Mouse (Mus musculus) heart, postnatal 0 days (tissue): ENCODE measurements around the gene Fam241b. TPM values are rescaled to one million over a fixed set of nuclear protein-coding genes. Genes with fewer than 3 reads are reported as not detected.

Source experiments
- ATAC-seq: fragments of 200-750 bp; cut with Nextera tagmentation; 2 replicates; pipeline ENCODE4 v1.8.0; 2017; ENCODE audit warnings: low read depth, moderate number of reproducible peaks, moderate library complexity; ENCODE audit not compliant: insufficient read depth
- DNase-seq: peaks from one replicate; pipeline ENCODE4 v3.0.0-alpha.2; 2016; ENCODE audit warnings: low spot score
- H3K27ac ChIP-seq: fragments of 300-500 bp; sonication (generic); 2 replicates; pipeline ENCODE4 v1.5.1; 2014; ENCODE audit warnings: low read depth, mild to moderate bottlenecking
- H3K27me3 ChIP-seq: fragments of 300-500 bp; sonication (generic); 2 replicates; pipeline ENCODE4 v1.6.1; 2014; ENCODE audit warnings: low read length, mixed read lengths; ENCODE audit not compliant: control insufficient read depth, insufficient read depth
- H3K36me3 ChIP-seq: fragments of 300-500 bp; sonication (generic); replicated peaks from 2 replicates; pipeline ENCODE4 v1.6.1; 2014; ENCODE audit warnings: low read length, mixed read lengths; ENCODE audit not compliant: control insufficient read depth, insufficient read depth
- H3K4me1 ChIP-seq: fragments of 300-500 bp; sonication (generic); 2 replicates; pipeline ENCODE4 v1.6.1; 2014; ENCODE audit warnings: antibody characterized with exemption; ENCODE audit not compliant: control insufficient read depth, insufficient read depth
- H3K4me2 ChIP-seq: fragments of 300-500 bp; sonication (generic); 2 replicates; pipeline ENCODE4 v1.6.1; 2014; ENCODE audit warnings: low read depth, mild to moderate bottlenecking, low read length, moderate library complexity
- H3K4me3 ChIP-seq: fragments of 300-500 bp; sonication (generic); 2 replicates; pipeline ENCODE4 v1.5.1; 2014; ENCODE audit warnings: low read depth, low read length
- H3K9ac ChIP-seq: fragments of 300-500 bp; sonication (generic); replicated peaks from 2 replicates; pipeline ENCODE4 v1.6.1; 2014; ENCODE audit warnings: low read depth, low read length, mixed read lengths
- H3K9me3 ChIP-seq: fragments of 300-500 bp; sonication (generic); replicated peaks from 2 replicates; pipeline ENCODE4 v1.6.1; 2016; ENCODE audit warnings: low read length; ENCODE audit not compliant: control insufficient read depth
- CTCF ChIP-seq: IDR thresholded peaks from 2 replicates; pipeline ENCODE4 v1.5.1; 2016; ENCODE audit warnings: antibody characterized with exemption, control low read depth, low read depth
- EP300 ChIP-seq: IDR thresholded peaks from 2 replicates; pipeline ENCODE4 v1.6.1; 2016; ENCODE audit warnings: antibody characterized with exemption, low read depth
- WGBS: fragments of 180-500 bp; shearing (Covaris S2); extraction: QIAGEN DNeasy Blood & Tissue Kit; methylation state at CpG from one replicate; pipeline ENCODE4 v1.1.7; 2014; 5-methylcytosine and 5-hydroxymethylcytosine counted together
- polyA plus RNA-seq: library from polyadenylated mRNA; unstranded; fragments of >200 nt; fragmentation: Nextera tagmentation; extraction: Ambion mirVana; gene quantifications from 2 replicates; pipeline ENCODE4 v1.2.1, GENCODE M21; 2015
- total RNA-seq: library from RNA; depleted of rRNA; stranded (reverse); fragments of >200 nt; gene quantifications from 2 replicates; pipeline ENCODE4 v1.2.3, GENCODE M21; 2014; ENCODE audit warnings: low replicate concordance

The Fam241b gene
- total and polyA plus RNA-seq, 2 experiments from 2014 or later, result 2.3 TPM; not detected in 1

DNA sequence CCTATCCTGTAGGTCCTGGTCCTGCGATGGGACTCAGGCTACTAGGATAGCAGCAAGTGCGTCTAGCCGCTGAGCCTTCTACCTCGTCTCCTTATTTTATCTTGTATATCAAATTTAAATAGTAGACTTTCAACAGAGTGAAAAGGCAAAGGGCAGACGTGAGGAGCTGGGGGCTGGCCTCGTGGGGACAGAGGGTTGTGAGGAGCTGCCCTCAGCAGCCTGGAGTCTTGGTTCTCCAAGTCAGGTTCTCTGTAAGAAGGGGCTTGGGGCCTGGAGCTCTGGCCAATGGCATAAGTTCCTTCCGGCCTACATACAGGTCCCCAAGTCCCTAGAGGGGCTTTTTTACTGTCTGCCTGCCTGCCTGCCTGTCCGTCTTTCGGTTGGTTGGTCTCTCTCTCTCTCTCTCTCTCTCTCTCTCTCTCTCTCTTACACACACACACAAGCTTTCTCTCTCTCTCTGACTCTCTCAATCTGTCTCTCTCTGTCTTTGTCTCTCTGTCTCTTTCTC, 30.3 kb upstream of the Fam241b start:
- 0 out of 2 replicates have a peak, but pooled peaks cover 9% of the 10 kb centered on the region for H3K27me3 ChIP-seq
- H3K36me3 ChIP-seq, result no peaks in the 10 kb centered on the region
- no peak overlapping the region for H3K4me3 ChIP-seq
- H3K27ac ChIP-seq, result no peak overlapping the region
- no peaks in the 10 kb centered on the region for H3K4me1 ChIP-seq
- H3K9me3 ChIP-seq, result no peaks in the 10 kb centered on the region
- H3K4me2 ChIP-seq, result no peak overlapping the region
- no peak for TF ChIP-seq CTCF
- no peak for TF ChIP-seq EP300
- H3K9ac ChIP-seq, result no peak overlapping the region
- 38% methylated on average over 9 of the region's 9 CpGs for WGBS
- ATAC-seq, result no peak
- DNase-seq, result no peak

GRCm38 (mm10) chr10:62172841-62173553, 29.3 kb upstream of the Fam241b start:
- H3K27ac ChIP-seq, result no peak overlapping the region

GRCm38 (mm10) chr10:62162410-62162809, 18.7 kb upstream of the Fam241b start:
- Histone ChIP-seq H3K4me2 (no peak overlapping the region), H3K9me3 (no peaks in the 10 kb centered on the region), H3K27ac (no peak overlapping the region), H3K4me1 (no peaks in the 10 kb centered on the region), H3K36me3 (no peaks in the 10 kb centered on the region), H3K9ac (no peak overlapping the region), H3K27me3 (0 out of 2 replicates have a peak, but pooled peaks cover 3% of the 10 kb centered on the region), H3K4me3 (no peak overlapping the region)
- no peak for TF ChIP-seq CTCF
- TF ChIP-seq EP300, result no peak
- ATAC-seq (no peak), DNase-seq (peak; percentile 21)
- WGBS, result 47% methylated on average over 10 of the region's 10 CpGs

More at GRCm38 (mm10) chr10:62172841-62173553, 29.3 kb upstream of the Fam241b start:
- Histone ChIP-seq H3K27me3 (0 out of 2 replicates have a peak, but pooled peaks cover 9% of the 10 kb centered on the region), H3K36me3 (no peaks in the 10 kb centered on the region), H3K9me3 (no peaks in the 10 kb centered on the region), H3K4me2 (no peak overlapping the region), H3K9ac (no peak overlapping the region), H3K4me3 (no peak overlapping the region), H3K4me1 (no peaks in the 10 kb centered on the region)
- ATAC-seq, result no peak
- TF ChIP-seq CTCF, result no peak
- TF ChIP-seq EP300, result no peak
- DNase-seq, result no peak
- 10% methylated on average over 9 of the region's 9 CpGs for WGBS

GRCm38 (mm10) chr10:62149929-62150328, 6.2 kb upstream of the Fam241b start:
- no peaks in the 10 kb centered on the region for H3K36me3 ChIP-seq
- H3K4me3 ChIP-seq, result no peak overlapping the region
- no peak overlapping the region for H3K9ac ChIP-seq
- no peaks in the 10 kb centered on the region for H3K4me1 ChIP-seq
- no peak for ATAC-seq
- DNase-seq, result no peak
- H3K9me3 ChIP-seq, result 0 out of 2 replicates have a peak, but pooled peaks cover 3% of the 10 kb centered on the region
- H3K27ac ChIP-seq, result no peak overlapping the region
- no peak overlapping the region for H3K4me2 ChIP-seq
- 0 out of 2 replicates have a peak, but pooled peaks cover 3% of the 10 kb centered on the region for H3K27me3 ChIP-seq
- WGBS, result 59% methylated on average over 7 of the region's 7 CpGs
- TF ChIP-seq CTCF (no peak), EP300 (no peak)

DNA sequence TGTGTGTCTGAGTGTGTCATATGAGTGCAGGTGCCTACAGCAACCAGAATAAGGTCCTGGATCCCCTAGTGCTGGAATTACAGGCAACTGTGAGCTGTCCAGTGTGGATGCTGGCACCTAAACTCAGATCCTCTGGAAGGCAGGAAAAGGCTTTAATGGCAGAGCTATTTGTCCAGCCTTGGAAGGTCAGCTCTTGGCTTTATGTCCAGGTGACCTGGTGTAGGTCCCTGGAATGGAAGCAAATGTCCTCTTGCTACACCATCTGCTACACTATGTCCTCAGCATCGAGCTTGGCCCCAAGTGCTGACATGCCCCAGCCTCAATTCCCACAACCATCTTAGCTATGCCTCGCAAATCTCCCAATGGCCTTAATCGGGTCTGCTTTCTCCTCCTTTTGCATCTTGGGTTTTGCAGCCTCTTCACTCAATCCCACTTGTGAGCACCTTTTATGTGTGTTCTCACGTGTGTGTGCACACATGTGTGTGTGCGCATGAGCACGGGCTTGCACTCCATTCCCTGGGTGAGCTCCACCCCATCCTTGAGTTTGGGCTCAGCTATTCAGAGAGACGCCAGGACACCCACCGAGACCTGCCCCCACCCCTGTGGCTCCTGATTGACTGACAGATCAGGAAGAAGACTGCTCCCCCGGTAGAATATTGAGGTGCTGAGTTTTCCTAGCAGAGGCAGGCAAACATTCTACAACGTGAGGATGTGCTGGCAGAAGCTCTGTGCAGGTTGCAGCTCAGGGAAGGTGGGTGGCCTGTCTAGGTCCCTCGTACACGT, 3.9 kb upstream of the Fam241b start:
- DNase-seq (no peak), ATAC-seq (no peak)
- no peak overlapping the region for H3K9ac ChIP-seq
- no peaks in the 10 kb centered on the region for H3K36me3 ChIP-seq
- H3K4me1 ChIP-seq, result no peaks in the 10 kb centered on the region
- no peak for TF ChIP-seq EP300
- TF ChIP-seq CTCF, result no peak
- H3K4me3 ChIP-seq, result no peak overlapping the region
- no peaks in the 10 kb centered on the region for H3K9me3 ChIP-seq
- no peak overlapping the region for H3K27ac ChIP-seq
- H3K27me3 ChIP-seq, result 0 out of 2 replicates have a peak, but pooled peaks cover 3% of the 10 kb centered on the region
- no peak overlapping the region for H3K4me2 ChIP-seq
- 50% methylated on average over 12 of the region's 12 CpGs for WGBS
